In genomic region chr11:52253674-52254375, GRCm38 (mm10) we compare ENCODE assay signal across 8 mouse cellular contexts. TPM values are rescaled to one million over a fixed set of nuclear protein-coding genes. Genes with fewer than 3 reads are reported as not detected.
A peak's percentile ranks its signal among the peaks of the same experiment; 100 is the strongest.
DNase-seq lines count a peak whose midpoint lies in the region; ATAC-seq and TF ChIP-seq lines count a peak whose summit lies in the region.

No protein-coding gene starts in this region.

- no peak overlapping the region for H3K4me3 ChIP-seq in C2C12 (ENCODE audit: insufficient read depth, poor library complexity, severe bottlenecking)
- no peak overlapping the region for H3K4me3 ChIP-seq in liver, embryonic 14.5 days (ENCODE audit: insufficient read depth in 1 of 2, low read depth in 2 of 2, low read length in 2 of 2)
- H3K4me3 ChIP-seq in neural tube, embryonic 15.5 days (replicated peaks) = no peak overlapping the region

- H3K36me3 ChIP-seq in C2C12 (ENCODE audit: control insufficient read depth, insufficient read depth) = peaks cover 54% of the 10 kb centered on the region
- no peaks in the 10 kb centered on the region for H3K36me3 ChIP-seq in liver, embryonic 14.5 days (replicated peaks; ENCODE audit: control insufficient read depth, insufficient read depth, low read depth)
- 0 out of 2 replicates have a peak, but pooled peaks cover 6% of the 10 kb centered on the region for H3K36me3 ChIP-seq in neural tube, embryonic 15.5 days

- no peaks in the 10 kb centered on the region for H3K4me1 ChIP-seq in liver, embryonic 14.5 days (replicated peaks; ENCODE audit: control insufficient read depth in 2 of 2, insufficient read depth in 2 of 2, low read length in 1 of 2)
- no peaks in the 10 kb centered on the region for H3K4me1 ChIP-seq in neural tube, embryonic 15.5 days

- TF ChIP-seq CTCF in C2C12 (IDR thresholded peaks at IDR 0.05; ENCODE audit: control insufficient read depth, insufficient read depth, insufficient read length) = peak; percentile 54
- peak; percentile 90 for TF ChIP-seq CTCF in liver, embryonic 14.5 days (IDR thresholded peaks at IDR 0.05; ENCODE audit: low read depth)

- no peaks in the 10 kb centered on the region for H3K79me2 ChIP-seq in C2C12 (ENCODE audit: control insufficient read depth, insufficient read depth)

- no peaks in the 10 kb centered on the region for H3K27me3 ChIP-seq in C2C12 (ENCODE audit: control insufficient read depth, insufficient read depth, insufficient read length)
- no peaks in the 10 kb centered on the region for H3K27me3 ChIP-seq in liver, embryonic 14.5 days (ENCODE audit: control insufficient read depth, insufficient read depth, low read length)
- no peaks in the 10 kb centered on the region for H3K27me3 ChIP-seq in neural tube, embryonic 15.5 days (replicated peaks)

- peak; percentile 80 for DNase-seq in ZHBTc4 (ENCODE audit: low read depth, low spot score)
- DNase-seq in embryo, embryonic 10 days (ENCODE audit: low spot score) = peak; percentile 86
- DNase-seq in kidney, postnatal 10 days = peak; percentile 83
- peak in 2 of 3 experiments; percentile 25 to 26 for DNase-seq in liver, embryonic 14.5 days (ENCODE audit: low read depth in 3 of 3, low spot score in 3 of 3)
- DNase-seq in thymus, postnatal 4 days = peak; percentile 58

- no peak overlapping the region for H3K9ac ChIP-seq in liver, embryonic 14.5 days (replicated peaks)
- H3K9ac ChIP-seq in neural tube, embryonic 15.5 days (replicated peaks) = no peak overlapping the region

- H3K9me3 ChIP-seq in liver, embryonic 14.5 days (ENCODE audit: control insufficient read depth, low read length) = no peaks in the 10 kb centered on the region
- H3K9me3 ChIP-seq in neural tube, embryonic 15.5 days (replicated peaks) = no peaks in the 10 kb centered on the region

- TF ChIP-seq EP300 in liver, embryonic 14.5 days (IDR thresholded peaks at IDR 0.05; ENCODE audit: low read depth) = no peak

- H3ac ChIP-seq in C2C12 (ENCODE audit: control insufficient read depth, insufficient read length, low read depth) = no peak overlapping the region

- 63% methylated on average over 11 of the region's 11 CpGs for WGBS in liver, embryonic 14.5 days (ENCODE audit: insufficient replicate concordance)
- 68% methylated on average over 11 of the region's 11 CpGs for WGBS in neural tube, embryonic 15.5 days

- H3K4me2 ChIP-seq in liver, embryonic 14.5 days (ENCODE audit: low read depth) = no peak overlapping the region
- H3K4me2 ChIP-seq in neural tube, embryonic 15.5 days = no peak overlapping the region

- H3K79me3 ChIP-seq in C2C12 (ENCODE audit: low read depth) = no peaks in the 10 kb centered on the region

- no peak overlapping the region for H3K27ac ChIP-seq in liver, embryonic 14.5 days
- H3K27ac ChIP-seq in neural tube, embryonic 15.5 days (replicated peaks) = no peak overlapping the region

- ATAC-seq in granulocyte monocyte progenitor cell, adult 5-6 weeks (replicated peaks; ENCODE audit: poor library complexity, severe bottlenecking) = peak; percentile 57
- ATAC-seq in liver, embryonic 14.5 days (ENCODE audit: insufficient read depth) = no peak
- peak; percentile 83 for ATAC-seq in neural tube, embryonic 15.5 days (ENCODE audit: low FRiP score)

TF ChIP-seq in C2C12, 6 proteins besides CTCF, POLR2A, EP300 and RAD21:
- no peak for TF ChIP-seq CEBPB (IDR thresholded peaks at IDR 0.05; ENCODE audit: low read depth)
- TF ChIP-seq MYOG (IDR thresholded peaks at IDR 0.05; ENCODE audit: control insufficient read depth, extremely low read depth, insufficient read length) = no peak
- no peak for TF ChIP-seq MAX (IDR thresholded peaks at IDR 0.05)
- TF ChIP-seq USF1 (IDR thresholded peaks at IDR 0.05; ENCODE audit: low read depth) = no peak
- no peak for TF ChIP-seq MYOD1 (IDR thresholded peaks at IDR 0.05; ENCODE audit: control insufficient read depth, insufficient read length, low read depth)
- no peak for TF ChIP-seq FOSL1 (IDR thresholded peaks at IDR 0.05; ENCODE audit: insufficient read depth, low read length, poor library complexity, severe bottlenecking)

RNA-seq across cellular contexts. Expression of gene Skp1a, which starts 22.0 kb away (rescaled TPM):
- polyA plus RNA-seq in C2C12 (2012; fragmentation: generic; extraction: Trizol) = 149 TPM
- total RNA-seq in granulocyte monocyte progenitor cell, adult 5-6 weeks (2014; fragmentation: Nextera tagmentation) = 180 and 196 TPM in 2 replicates
- 242 and 266 TPM in 2 replicates for total RNA-seq in granulocyte monocyte progenitor cell, adult 5-6 weeks (2017)
- 32.9 and 55.6 TPM in 2 replicates for polyA plus RNA-seq in liver, embryonic 14.5 days (2012; rRNA removed)
- 281 and 285 TPM in 2 replicates for polyA plus RNA-seq in liver, embryonic 14.5 days (2014; fragmentation: Nextera tagmentation; extraction: Ambion mirVana)
- 1,008 and 1,082 TPM in 2 replicates for polyA plus RNA-seq in neural tube, embryonic 15.5 days (2015; fragmentation: Nextera tagmentation; extraction: Ambion mirVana)

RNA-seq across cellular contexts. Expression of gene Tcf7, which starts 29.0 kb away (rescaled TPM):
- 25.3 TPM for polyA plus RNA-seq in C2C12 (2012; fragmentation: generic; extraction: Trizol)
- total RNA-seq in granulocyte monocyte progenitor cell, adult 5-6 weeks (2014; fragmentation: Nextera tagmentation) = 1.4 TPM in 1 of 2 replicates, not detected in the other
- total RNA-seq in granulocyte monocyte progenitor cell, adult 5-6 weeks (2017) = 0.30 and 0.82 TPM in 2 replicates
- 1.3 and 1.6 TPM in 2 replicates for polyA plus RNA-seq in liver, embryonic 14.5 days (2012; rRNA removed)
- 1.8 and 2.0 TPM in 2 replicates for polyA plus RNA-seq in liver, embryonic 14.5 days (2014; fragmentation: Nextera tagmentation; extraction: Ambion mirVana)
- 5.0 and 50.9 TPM in 2 replicates for polyA plus RNA-seq in neural tube, embryonic 15.5 days (2015; fragmentation: Nextera tagmentation; extraction: Ambion mirVana)

RNA-seq across cellular contexts. Expression of gene Olfr1371, which starts 40.0 kb away (rescaled TPM):
- polyA plus RNA-seq in C2C12 (2012; fragmentation: generic; extraction: Trizol) = not detected
- total RNA-seq in granulocyte monocyte progenitor cell, adult 5-6 weeks (2014; fragmentation: Nextera tagmentation) = not detected in 2 replicates
- not detected in 2 replicates for total RNA-seq in granulocyte monocyte progenitor cell, adult 5-6 weeks (2017)
- not detected in 2 replicates for polyA plus RNA-seq in liver, embryonic 14.5 days (2012; rRNA removed)
- not detected in 2 replicates for polyA plus RNA-seq in liver, embryonic 14.5 days (2014; fragmentation: Nextera tagmentation; extraction: Ambion mirVana)
- not detected in 2 replicates for polyA plus RNA-seq in neural tube, embryonic 15.5 days (2015; fragmentation: Nextera tagmentation; extraction: Ambion mirVana)

Comparison
In these comparisons a context has a peak if more than half of its experiments do, and no peak if none do; other contexts are left out.
1. DNase-seq: peak in every context shown above with its lines; median percentile 86 in embryo, embryonic 10 days; 83 in kidney, postnatal 10 days; 80 in ZHBTc4; 58 in thymus, postnatal 4 days; 26 in liver, embryonic 14.5 days.